Mouse (Mus musculus) heart, adult 2 months (tissue): ENCODE results near the gene Snd1.

Source experiments
- CTCF ChIP-seq: fragments of 200-600 bp; IDR thresholded peaks from 2 replicates; pipeline ENCODE4 v1.8.1; 2022; ENCODE audit warnings: antibody characterized with exemption, mild to moderate bottlenecking, moderate library complexity
- EP300 ChIP-seq: fragments of 200-500 bp; IDR thresholded peaks from 2 replicates; pipeline ENCODE4 v1.6.1; 2011; ENCODE audit warnings: low read depth, low read length, control low read depth; ENCODE audit not compliant: insufficient read depth
- POLR2A ChIP-seq: fragments of 200-500 bp; IDR thresholded peaks from 2 replicates; pipeline ENCODE4 v1.6.1; 2011; ENCODE audit warnings: mild to moderate bottlenecking, low read depth, low read length, control low read depth; ENCODE audit not compliant: insufficient read depth

- TF ChIP-seq CTCF = no peak
- TF ChIP-seq EP300 = no peak
- no peak for TF ChIP-seq POLR2A
Measured at GRCm38 (mm10) chr6:28669251-28669650, 194.3 kb downstream of the Snd1 start.
